Mouse (Mus musculus) neutrophil, adult 5-6 weeks (primary cell): ENCODE results near the gene Zbtb37. TPM values are rescaled to one million over a fixed set of nuclear protein-coding genes. Genes with fewer than 3 reads are reported as not detected.

Experiments
- ATAC-seq: fragments of 151-379, 151-347 bp; 2 replicates; pipeline ENCODE4 v1.8.0; 2017; ENCODE audit warnings: mild to moderate bottlenecking, moderate TSS enrichment; ENCODE audit not compliant: insufficient number of reproducible peaks, poor library complexity, low FRiP score, severe bottlenecking; ENCODE audit errors: extremely low read depth
- total RNA-seq: library from RNA; stranded (forward); fragments of 200-1000 nt; gene quantifications from 2 replicates; pipeline ENCODE4 v1.2.3, GENCODE M21; 2017

Gene Zbtb37
- 31.7 and 32.7 TPM in 2 replicates for total RNA-seq

GRCm38 (mm10) chr1:161034435-161035280 is at the start of gene Zbtb37:
Zbtb37 (minus strand) TSS chr1:161034849.
- peak; percentile 91 for ATAC-seq

- no peak for ATAC-seq
Observed at GRCm38 (mm10) chr1:161077243-161077642, 42.6 kb upstream of the Zbtb37 start.

DNA sequence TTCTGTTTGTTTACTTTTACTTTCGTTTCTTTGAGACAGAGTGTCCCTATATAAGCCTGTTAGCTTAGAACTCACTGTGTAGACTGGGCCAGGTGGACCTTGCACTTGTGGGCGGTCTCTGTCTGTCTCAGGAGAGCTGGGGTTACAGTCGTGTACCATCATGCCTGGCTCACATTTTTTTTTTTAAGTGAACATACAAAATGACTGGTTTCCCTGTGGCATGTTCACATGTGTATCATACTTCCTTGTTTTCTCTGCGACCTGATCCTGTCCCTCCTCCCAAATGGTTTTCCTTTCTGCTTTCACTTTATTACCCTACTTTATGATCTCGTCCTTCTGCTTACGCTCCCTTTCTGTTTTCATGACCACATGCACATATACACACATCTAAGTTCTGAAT is 41.6 kb upstream of the Zbtb37 start:
- ATAC-seq, result 0 out of 2 replicates have a peak, but pooled peaks have one; percentile 26

DNA sequence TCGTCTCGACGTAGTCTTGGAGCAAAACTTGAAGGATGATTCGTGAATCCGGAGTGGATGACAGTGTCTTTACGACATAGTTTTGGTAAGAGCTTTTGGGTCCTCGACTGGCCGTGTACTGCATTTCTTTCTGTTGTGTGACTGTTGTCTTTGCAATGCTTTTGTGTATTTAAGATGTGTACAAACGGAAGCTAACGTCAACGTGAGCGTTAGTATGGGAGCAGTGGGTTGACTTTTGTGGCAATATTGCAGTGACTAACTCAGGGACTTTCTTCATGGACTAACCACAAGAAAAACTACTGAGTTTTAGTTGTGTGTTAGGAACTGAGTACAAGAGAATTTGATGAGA is 36.6 kb upstream of the Zbtb37 start:
- no peak for ATAC-seq

GRCm38 (mm10) chr1:161070352-161071271 is 36.0 kb upstream of the Zbtb37 start, which contains the start of the genes Dars2 and Cenpl:
Dars2 (minus strand) TSS chr1:161070658.
Cenpl (plus strand) TSS chr1:161070713.
- ATAC-seq, result peak; percentile 96

GRCm38 (mm10) chr1:161063351-161063750 is 28.7 kb upstream of the Zbtb37 start:
- ATAC-seq, result no peak

DNA sequence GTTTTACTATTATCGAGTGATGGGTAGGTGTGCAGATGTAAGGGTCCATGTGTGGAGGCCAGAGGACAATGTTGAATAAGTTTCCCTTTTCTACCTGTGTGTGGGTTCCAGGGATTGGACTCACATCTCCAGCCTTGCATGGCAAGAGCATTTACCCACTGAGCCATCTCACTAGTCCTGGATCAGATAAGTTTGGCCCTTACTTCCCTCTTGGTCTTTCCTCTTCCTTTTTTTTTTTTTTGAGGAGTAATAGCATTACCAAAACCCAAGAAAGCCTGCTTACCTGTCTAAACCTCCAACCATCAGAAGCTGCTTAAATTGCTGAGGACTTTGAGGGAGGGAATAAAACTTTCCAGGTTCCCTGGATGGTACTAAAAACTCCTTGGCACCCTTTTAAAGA is 22.5 kb upstream of the Zbtb37 start:
- ATAC-seq, result no peak

GRCm38 (mm10) chr1:161046972-161047371 is 12.3 kb upstream of the Zbtb37 start:
- ATAC-seq, result no peak

GRCm38 (mm10) chr1:161041261-161042020 is 6.8 kb upstream of the Zbtb37 start:
- no peak for ATAC-seq

DNA sequence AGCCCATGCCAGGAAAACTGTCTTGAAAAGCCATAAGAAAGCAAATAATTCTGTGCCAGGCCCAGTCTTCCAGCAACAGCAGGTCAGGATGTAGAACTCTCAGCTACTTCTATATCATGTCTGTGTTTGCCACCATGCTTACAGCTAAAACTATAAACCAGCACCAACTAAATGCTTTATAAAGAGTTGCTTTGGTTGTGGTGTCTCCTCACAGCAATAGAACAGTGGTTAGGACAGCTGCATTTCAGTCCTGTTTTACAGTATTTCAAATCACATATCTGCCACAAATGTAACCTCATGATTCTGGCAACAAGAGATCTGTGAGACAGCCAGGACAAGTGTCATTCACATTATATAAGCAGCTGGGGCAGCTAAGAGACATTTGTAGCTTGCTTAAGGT is 6.2 kb upstream of the Zbtb37 start:
- ATAC-seq, result no peak

DNA sequence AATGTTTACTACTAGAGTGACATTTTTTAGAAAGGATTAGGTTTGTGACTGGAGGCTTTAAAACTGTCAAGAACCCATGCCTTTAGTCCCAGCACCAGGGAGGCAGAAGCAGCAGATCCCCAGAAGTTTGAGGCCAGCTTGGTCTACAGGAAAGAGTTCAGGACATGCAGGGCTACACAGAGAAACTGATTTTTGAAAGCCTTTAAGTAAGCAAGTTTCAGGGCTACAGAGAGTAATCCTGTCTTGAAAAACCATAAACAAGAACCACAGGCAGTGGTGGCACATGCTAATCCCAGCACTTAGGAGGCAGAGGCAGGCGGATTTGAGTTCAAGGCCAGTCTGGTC is 5.7 kb upstream of the Zbtb37 start:
- ATAC-seq, result no peak

GRCm38 (mm10) chr1:161039741-161040425 is 5.2 kb upstream of the Zbtb37 start:
- ATAC-seq, result no peak

- ATAC-seq, result no peak
Observed at GRCm38 (mm10) chr1:161038968-161039721, 4.5 kb upstream of the Zbtb37 start.

DNA sequence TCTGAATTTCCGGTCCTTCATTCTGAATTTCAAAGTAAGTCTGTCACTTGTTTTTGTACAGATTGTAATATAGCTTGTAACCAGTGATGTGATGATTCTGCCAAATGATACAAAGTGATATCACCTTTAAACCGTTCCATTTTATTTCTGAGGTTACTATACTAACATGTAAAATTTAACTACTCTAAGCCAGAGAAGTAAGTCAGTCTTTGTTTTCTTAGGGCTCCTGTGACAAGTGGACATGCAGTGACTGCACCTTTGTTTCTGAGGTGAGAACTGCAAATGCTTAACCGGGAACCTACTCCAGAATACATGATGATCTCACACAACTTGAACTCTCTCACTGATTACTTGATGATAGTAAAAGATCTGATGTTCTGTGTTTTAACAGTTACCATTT is 3.4 kb upstream of the Zbtb37 start:
- ATAC-seq, result no peak

GRCm38 (mm10) chr1:161037599-161037998 is 3.0 kb upstream of the Zbtb37 start:
- no peak for ATAC-seq

DNA sequence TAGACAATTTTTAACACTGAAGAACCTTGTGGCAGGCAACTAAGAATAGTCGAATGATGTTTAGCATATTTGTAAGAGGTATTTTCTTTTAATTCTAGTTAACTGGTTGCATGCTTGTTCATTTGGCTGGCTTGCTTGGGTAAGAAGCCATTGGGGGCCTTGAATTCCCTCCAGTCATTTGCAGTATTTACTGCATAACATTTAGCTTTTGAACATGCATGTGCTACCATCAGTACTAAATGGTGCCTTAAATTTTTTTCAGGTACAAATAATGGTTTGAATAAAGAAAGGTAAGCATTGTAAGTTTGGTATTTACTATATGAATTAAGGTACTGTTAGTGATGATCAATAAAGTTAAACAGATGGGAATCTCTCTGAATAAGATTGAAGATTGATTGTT is 2.4 kb upstream of the Zbtb37 start:
- no peak for ATAC-seq

DNA sequence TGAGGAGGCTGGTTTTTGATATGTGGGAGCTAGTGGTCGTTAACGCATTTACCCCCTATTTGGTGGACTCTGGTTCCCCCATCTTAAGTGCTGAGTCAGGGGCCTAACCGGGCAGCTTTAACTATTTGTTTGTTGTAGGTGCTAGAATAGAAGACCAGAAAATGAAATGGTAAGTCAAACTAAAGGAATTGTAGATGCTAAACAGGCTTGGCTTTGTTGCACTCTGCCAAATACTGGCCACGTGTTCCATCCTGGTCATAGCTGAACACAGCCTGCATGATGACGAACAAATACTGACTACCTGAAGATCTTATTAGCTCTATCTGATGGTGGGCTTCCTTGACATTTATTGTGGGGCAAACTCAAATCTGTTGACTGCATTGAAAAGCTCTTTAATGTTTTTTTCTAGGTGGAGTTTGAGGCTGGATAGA is 1.8 kb upstream of the Zbtb37 start:
- no peak for ATAC-seq

GRCm38 (mm10) chr1:161035786-161036404 is 1.2 kb upstream of the Zbtb37 start:
- ATAC-seq, result no peak
